Mouse (Mus musculus) 3134 (cell line): ENCODE measurements around the gene Camk2n1.
"Not testable (repeated sequence)": the region's sequence is repeated elsewhere in the genome, so short reads cannot be mapped to it uniquely, and the experiment has no call there.

Experiments
- DNase-seq: peaks from one replicate; pipeline ENCODE4 v3.0.0-alpha.2; 2011; ENCODE audit warnings: low spot score; ENCODE audit not compliant: insufficient read length; ENCODE audit errors: extremely low read depth

The Camk2n1 gene

DNA sequence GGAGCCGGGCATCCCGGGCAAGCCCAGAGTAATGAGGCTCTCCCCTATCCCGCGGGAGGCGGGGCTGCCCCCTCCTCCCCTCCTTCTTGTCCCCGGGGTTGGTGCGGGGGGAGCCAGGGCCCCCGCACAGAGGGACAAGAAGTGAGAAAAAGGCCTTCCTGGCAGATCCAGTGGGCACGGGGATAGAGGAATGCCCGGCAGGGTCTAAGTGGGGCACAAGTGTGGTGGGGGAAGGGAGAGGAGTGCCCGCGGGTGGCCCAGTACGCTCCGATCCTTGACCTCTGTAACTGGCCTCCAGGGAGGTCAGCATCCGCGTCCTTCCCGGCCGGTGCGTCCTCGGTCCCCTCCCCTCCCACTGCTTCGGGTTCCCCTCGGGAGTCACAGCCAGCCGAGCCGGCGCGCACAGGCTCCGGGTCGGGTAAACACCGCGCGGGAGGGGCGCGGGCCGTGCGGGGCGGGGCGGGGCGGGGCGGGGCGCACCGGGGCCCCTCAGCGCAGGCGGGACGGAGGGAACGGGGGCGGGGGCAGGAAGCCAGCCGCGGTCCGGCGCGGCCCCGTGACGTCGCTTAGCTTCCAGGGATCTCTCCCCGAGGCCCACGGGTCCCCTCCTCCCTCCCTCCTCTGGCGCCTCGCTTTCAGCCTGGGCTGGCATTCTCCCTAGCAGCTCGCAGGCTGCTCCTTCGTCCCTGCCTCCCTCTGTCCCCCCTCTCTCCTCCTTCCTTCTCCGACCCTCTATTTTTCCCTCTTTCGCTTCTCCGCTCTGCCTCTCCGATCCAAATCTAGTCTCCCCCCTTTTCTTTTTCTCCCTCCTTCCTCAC, at the start of gene Camk2n1:
Camk2n1 (plus strand) TSS at position 562 of the 818 bp plus-strand sequence.
- no peak for DNase-seq

DNA sequence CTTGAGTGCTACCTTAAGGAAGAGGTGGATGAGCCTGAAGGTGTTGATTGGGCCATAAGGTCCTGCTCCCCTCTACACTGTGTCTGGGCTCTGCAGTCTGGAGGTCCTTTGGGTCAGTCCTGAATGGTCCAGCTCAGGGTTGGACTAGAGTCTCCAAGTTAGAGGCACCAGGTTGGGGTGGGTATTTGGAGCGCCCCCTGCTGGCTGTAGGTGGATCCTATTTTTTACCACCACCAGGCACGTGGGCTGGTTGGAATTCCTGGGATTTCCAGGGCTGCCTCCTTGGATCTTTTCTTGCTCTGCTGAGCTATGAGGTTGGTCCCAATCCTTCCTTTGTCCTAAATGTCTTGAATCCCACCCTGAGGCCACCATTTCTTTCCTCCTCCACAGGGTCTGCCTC, 49.3 kb upstream of the Camk2n1 start:
- DNase-seq: no peak

DNA sequence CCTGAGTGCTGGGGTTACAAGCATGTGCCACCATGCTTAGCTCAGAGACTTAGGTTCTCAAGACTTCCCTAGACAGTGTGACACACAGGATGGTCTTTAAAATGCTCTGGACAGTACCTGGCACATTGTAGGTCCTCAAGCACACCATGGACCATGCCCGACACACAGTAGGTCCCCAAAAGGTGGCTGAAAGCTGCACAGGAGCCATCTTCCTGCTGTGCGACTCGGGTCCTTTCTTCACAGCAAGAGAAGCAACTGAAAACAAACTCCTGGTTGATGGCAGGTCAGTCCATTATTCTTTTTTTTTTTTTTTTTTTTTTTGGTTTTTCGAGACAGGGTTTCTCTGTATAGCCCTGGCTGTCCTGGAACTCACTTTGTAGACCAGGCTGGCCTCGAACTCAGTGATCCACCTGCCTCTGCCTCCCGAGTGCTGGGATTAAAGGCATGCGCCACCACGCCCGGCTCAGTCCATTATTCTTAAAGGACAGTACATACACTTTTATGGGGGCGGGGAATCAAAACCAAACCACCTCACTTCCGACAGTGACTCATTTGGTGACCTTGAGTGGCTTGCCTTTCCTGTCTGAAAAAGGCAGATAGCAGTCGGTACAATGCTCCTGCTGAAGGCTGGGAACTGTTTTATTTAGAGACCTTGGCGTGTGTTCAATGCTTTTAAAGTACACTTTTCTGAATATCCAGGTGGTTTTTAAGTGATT, 46.5 kb upstream of the Camk2n1 start:
- no peak for DNase-seq

DNA sequence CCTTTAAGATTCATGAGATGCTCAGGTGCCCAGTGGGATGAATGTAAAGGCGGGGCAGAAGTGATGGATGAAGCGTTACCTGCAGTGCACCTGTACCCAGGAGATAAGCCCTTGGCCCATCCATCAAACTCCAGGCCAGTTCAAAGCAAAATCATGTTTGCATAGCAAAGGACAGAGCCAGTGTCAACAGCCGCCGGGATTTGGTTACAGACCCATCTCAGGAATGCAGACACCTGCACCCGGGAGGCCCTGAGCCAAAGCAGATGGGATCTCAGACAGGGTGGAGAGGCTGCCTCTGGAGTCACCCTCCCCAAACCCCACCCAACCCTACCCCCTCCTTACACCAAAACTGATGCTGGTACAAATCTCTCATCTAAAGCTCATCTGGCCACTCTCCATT, 43.1 kb upstream of the Camk2n1 start:
- DNase-seq: no peak

- no peak for DNase-seq
These were observed 42.5 kb upstream of the Camk2n1 start for GRCm38 (mm10) chr4:138411504-138412121.

DNA sequence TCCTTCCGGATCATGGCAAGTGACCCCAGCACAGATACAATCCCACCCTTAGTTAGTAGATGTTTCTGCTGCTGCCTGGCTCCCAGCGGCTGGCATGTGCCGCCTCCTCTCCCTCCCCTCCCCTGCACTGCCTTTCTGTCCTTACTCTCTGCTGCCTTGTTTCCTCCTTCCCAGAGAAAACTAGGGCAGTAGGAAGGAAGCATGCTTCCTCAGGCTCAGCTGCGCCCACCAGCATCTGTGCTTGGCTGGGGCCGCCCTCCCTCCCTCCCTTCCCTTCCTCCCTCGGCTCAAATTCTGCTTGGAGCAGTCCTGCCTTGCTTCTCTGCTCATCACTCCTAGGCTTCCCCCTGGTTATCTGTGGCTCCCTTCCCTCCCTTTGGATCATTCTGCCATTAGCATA, 39.4 kb upstream of the Camk2n1 start:
- no peak for DNase-seq

DNA sequence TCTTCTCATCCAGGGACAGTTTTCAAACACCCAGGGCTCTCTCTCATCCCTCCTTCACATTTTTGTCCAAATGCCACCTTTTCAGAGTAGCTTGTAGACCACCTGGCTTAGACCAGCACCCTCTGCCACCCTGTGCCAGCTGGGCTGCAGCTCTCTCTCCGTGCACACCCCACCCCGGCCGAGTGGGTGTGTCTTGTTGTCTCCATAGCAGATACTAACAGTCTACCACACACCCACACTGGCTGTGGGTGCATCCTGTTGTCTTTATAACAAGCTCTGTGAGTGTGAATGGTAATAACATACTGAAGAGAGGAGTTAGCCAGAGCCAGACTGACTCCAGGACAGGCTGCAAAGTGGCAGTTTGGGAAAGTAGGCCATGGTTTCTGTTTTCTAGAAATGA, 38.1 kb upstream of the Camk2n1 start:
- DNase-seq: no peak

GRCm38 (mm10) chr4:138416414-138416813, 37.7 kb upstream of the Camk2n1 start:
- DNase-seq: no peak

GRCm38 (mm10) chr4:138417882-138418281, 36.2 kb upstream of the Camk2n1 start:
- DNase-seq: no peak

- no peak for DNase-seq
These were observed 35.7 kb upstream of the Camk2n1 start for GRCm38 (mm10) chr4:138418340-138418957.

DNA sequence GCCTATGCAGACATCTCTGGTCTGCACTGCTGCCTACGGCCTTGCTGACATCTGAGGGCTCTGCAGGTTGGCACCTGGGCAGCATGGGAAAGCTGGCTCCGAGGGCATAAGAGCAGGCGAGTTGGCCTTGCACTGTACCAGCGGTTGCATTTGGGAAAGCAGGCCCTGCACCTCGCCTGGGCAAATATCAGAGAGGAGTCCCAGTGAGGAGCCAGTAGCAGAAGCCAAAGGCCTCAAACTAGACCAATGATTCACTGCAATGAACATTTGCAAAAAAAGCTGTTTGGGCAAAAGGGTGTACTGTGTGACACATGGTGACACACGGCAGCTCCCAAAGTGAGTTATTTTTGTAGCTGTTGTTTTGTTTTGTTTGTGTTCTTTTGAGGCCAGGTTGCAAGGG, 29.1 kb upstream of the Camk2n1 start:
- peak; percentile 28 for DNase-seq

- not testable (repeated sequence) for DNase-seq
These were observed 28.5 kb upstream of the Camk2n1 start for GRCm38 (mm10) chr4:138425604-138426003.

DNA sequence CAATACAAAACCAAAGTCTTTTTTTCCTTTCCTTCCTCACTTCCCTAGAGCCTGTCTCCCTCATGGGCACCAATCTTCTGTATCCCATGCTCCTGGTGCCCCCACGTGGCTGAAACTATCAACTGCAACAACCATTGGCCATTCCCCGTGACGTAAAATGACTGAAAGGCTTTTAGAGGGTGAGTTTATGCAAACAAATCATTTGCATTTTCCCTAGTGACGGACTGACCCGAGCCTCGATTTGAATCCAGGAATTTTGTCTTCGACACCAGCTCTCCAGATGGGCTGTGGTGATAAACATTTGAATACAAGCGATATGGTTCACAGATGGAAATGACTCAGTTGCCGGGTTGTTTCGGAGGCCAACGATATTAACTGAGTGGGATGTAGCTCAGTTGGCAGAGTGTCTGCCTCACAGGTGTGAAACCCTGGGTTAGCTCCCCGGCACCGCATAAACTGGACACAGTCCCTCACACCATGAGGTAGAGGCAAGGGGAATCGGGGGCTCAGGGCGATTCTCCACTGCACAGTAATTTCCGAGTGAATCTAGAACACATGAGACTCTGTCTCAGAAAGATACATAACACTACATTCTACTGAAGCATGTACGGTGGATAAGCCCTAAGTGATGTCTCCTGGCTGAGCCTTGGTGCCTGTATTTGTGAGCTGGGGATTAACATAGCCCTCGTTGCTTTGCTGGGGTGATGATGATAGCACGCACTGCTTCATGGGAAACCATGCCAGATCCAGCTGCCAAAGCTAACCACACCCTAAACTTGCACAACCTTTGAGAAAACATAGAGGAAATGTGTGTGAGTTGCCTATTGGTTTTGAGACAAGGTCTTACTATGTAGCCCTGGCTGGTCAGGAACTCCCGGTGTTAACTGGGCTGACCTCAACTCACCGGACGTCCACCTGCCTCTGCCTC, 27.1 kb upstream of the Camk2n1 start:
- DNase-seq: no peak

- no peak for DNase-seq
These were observed 24.3 kb upstream of the Camk2n1 start for GRCm38 (mm10) chr4:138429778-138430177.

DNA sequence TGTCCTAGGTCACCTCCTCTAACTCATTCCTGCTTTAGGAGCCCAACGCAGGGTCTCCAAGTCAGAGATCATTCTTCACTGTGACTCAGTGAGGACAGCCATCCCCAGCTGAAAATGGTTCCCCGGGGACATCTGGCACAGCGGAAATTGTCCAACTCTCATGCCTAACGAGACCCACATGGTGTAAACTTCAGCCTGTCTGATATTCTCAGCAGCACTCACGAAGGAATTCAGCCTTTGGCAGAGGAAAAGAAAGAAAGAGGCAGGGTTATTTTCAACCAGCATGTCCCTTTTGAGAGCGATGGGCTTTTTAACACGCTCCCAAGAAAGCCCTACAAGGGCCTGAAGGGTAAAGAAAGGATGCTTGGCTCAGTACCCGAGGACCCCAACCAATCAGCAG, 22.8 kb upstream of the Camk2n1 start:
- DNase-seq: no peak

DNA sequence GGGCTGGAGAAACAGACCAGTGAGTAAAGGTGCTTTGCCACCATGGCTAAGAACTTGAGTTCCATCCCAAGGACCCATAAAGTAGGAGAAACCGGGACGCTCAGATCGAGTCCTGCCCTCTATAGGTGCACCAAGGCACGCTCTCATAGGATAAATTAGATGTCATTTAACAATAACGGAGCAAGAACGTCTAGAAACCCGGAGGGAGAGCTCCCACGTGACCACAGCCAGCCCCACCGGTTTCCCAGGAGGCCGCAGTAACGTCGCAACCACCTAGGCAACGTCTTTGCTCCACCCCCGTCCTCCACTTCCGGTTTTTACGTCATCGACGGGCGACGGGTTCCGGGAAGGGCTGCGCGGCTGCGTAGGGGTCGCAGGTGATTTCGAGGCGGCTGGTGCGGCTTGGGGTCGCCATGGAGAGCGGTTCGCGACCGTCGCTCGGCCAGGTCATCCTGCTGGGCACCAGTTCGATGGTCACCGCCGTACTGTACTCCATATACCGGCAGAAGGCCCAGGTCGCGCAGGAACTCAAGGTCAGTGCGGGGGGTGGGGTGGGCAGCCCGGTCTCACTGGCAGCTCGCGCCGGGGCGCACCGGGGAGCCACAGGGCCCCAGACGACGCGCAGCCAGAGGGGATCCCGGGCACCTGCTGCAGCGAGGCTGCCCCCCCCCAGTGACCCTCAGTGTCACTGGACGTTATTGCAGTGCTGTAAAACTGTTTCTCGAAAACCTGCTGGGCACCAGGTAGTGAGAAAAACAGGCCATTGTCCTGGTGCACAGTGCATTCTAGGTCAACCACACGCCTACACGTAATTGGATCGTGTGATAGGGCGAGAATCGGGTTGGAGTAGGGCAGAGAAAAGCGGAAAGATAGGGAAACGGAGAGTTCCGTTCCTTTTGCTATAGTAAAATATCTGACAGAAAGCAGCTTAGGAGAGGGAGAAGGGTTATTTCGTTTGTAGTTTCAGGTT, 19.5 kb upstream of the Camk2n1 start, which contains the start of gene Mul1:
Mul1 (plus strand) TSS at position 325 of the 970 bp plus-strand sequence.
- DNase-seq: peak; percentile 86

GRCm38 (mm10) chr4:138440062-138440461, 14.1 kb upstream of the Camk2n1 start:
- DNase-seq: no peak

DNA sequence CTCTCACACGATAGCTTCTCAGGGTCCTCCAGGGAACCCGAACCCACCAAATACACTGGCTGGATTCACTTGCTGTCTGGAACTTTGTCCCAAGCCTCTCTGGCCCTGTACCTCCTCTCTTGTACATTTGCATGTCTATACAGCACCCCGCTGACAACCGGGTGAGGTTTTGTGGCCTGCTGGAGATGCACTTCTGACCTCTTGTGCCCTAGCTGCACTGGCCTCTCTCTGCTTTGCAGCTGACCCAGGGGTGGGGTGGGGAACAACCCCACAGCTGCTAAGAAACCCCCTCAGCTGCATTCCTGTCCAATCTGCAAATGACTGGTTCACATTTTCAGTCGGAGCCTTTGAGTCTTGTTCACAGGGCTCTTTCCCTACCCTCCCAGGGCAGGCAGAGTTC, 9.2 kb upstream of the Camk2n1 start:
- DNase-seq: no peak

- no peak for DNase-seq
These were observed 7.1 kb upstream of the Camk2n1 start for GRCm38 (mm10) chr4:138446981-138447380.
